Mouse (Mus musculus) CH12.LX (cell line): ENCODE results near the gene Scgb1a1.

Experiments
- BHLHE40 ChIP-seq: IDR thresholded peaks from 2 replicates; pipeline ENCODE4 v1.6.1; 2011; ENCODE audit warnings: mild to moderate bottlenecking, low read depth, low read length, improper control_type of control experiment
- CTCF ChIP-seq, 2 experiments: IDR thresholded peaks in 1 of 2; conservative IDR thresholded peaks in 1 of 2; 2 replicates each; pipeline ENCODE4 v1.5.1; 2011 to 2012; ENCODE audit warnings: low read depth in 2 of 2, low read length in 2 of 2, improper control_type of control experiment in 1 of 2, inconsistent platforms in 1 of 2, mild to moderate bottlenecking in 1 of 2, moderate library complexity in 1 of 2
- EP300 ChIP-seq: IDR thresholded peaks from 2 replicates; pipeline ENCODE4 v1.6.1; 2011; ENCODE audit warnings: low read length, improper control_type of control experiment
- ETS1 ChIP-seq: conservative IDR thresholded peaks from 2 replicates; pipeline ENCODE4 v1.6.1; 2012; ENCODE audit warnings: low read depth, mild to moderate bottlenecking, inconsistent platforms, low read length, improper control_type of control experiment, moderate library complexity
- HCFC1 ChIP-seq: IDR thresholded peaks from 2 replicates; pipeline ENCODE4 v1.6.1; 2012; ENCODE audit warnings: low read depth, mild to moderate bottlenecking, inconsistent platforms, low read length, improper control_type of control experiment
- IRF4 ChIP-seq: IDR thresholded peaks from 2 replicates; pipeline ENCODE4 v1.6.1; 2014; ENCODE audit warnings: low read depth, mild to moderate bottlenecking, inconsistent platforms, low read length, improper control_type of control experiment
- KAT2A ChIP-seq: IDR thresholded peaks from 2 replicates; pipeline ENCODE4 v1.6.1; 2012; ENCODE audit warnings: low read length, improper control_type of control experiment, inconsistent platforms; ENCODE audit not compliant: insufficient replicate concordance
- MYC ChIP-seq: IDR thresholded peaks from 2 replicates; pipeline ENCODE4 v1.6.1; 2011; ENCODE audit warnings: low read depth, mild to moderate bottlenecking, improper control_type of control experiment, low read length
- POLR2A ChIP-seq: IDR thresholded peaks from 2 replicates; pipeline ENCODE4 v1.6.1; 2011; ENCODE audit warnings: low read depth, mild to moderate bottlenecking, improper control_type of control experiment, low read length
- POLR2AphosphoS2 ChIP-seq: IDR thresholded peaks from 2 replicates; pipeline ENCODE4 v1.6.1; 2011; ENCODE audit warnings: low read depth, low read length, improper control_type of control experiment
- ZMIZ1 ChIP-seq: IDR thresholded peaks from 2 replicates; pipeline ENCODE4 v1.6.1; 2012; ENCODE audit warnings: low read depth, mild to moderate bottlenecking, inconsistent platforms, low read length, improper control_type of control experiment

- TF ChIP-seq CTCF (conservative IDR thresholded peaks at IDR 0.05 in 1 of 2, IDR thresholded peaks at IDR 0.05 in 1 of 2; ENCODE audit: low read depth in 2 of 2, low read length in 2 of 2) (no peak), IRF4 (peak; percentile 28; the same call in 1 of the 2 replicates), EP300 (peak; percentile 46; the same call in 1 of the 2 replicates), MYC (no peak), POLR2A (no peak), KAT2A (no peak), POLR2AphosphoS2 (no peak), ZMIZ1 (no peak), BHLHE40 (peak; percentile 49), HCFC1 (no peak), ETS1 (no peak)
Measured at GRCm38 (mm10) chr19:9069687-9070307, 18.0 kb downstream of the Scgb1a1 start.
